Mouse (Mus musculus) embryo, embryonic 11 days (tissue): Measurements from ENCODE around the gene Sik3.
"Not testable (repeated sequence)": the region's sequence is repeated elsewhere in the genome, so short reads cannot be mapped to it uniquely, and the experiment has no call there.

Source experiments
- DNase-seq: peaks from one replicate; pipeline ENCODE4 v3.0.0-alpha.2; 2015

The Sik3 gene

DNA sequence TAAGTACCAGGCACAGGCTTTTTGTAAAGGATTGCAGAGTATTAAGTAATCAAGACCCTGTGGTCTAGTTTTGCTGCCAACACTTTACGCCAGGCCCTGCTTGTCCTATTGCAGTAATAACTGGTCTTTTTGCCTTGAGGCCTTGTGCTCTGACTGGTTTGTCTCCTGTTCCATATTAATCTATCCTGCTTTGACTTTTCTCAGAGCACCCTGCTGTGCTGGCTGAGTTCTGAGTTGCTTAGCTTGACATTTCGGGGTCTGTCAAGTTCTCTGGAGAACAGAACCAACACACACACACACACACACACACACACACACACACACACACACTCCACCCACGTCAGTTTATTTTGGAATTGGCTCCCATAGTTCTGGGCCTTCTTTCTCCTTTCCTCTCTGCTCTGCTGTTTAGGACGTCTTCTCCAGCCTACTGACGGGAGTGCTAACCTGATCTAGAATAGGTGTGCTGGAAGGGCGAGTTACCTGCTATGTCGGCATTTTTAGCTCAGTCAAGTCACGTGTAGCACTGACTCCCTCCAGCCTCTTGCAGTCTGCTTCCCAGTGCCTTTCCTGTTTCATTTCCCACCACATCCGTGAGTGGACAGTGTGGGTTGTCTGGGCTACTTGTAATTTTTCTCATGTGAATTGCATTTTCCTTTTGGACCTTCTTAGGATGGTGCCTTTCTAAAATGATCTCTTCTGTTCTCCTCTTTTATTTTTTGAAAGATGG lies 49.2 kb downstream of the Sik3 start:
- no peak for DNase-seq

- no peak for DNase-seq
Observed at GRCm38 (mm10) chr9:46064331-46064730, 51.7 kb downstream of the Sik3 start.

DNA sequence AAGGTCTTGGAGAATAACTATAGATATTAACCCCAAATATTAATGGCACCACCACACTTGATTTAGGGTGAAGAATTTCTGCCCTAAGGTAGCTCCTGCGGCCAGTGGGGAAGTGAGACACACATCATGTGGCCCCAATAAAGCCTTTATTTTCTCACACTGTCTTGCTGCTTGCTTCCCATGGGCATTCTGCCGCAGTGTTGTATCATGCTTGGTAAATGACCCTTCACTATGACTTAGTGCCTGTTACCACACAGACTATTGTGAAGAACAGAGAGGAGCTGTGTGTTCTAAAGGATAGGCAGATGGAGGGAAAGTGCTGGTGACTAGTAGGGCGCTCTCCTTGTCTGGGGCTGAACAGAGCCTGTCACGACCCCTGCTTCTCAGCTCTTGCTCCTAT lies 54.1 kb downstream of the Sik3 start:
- DNase-seq: no peak

DNA sequence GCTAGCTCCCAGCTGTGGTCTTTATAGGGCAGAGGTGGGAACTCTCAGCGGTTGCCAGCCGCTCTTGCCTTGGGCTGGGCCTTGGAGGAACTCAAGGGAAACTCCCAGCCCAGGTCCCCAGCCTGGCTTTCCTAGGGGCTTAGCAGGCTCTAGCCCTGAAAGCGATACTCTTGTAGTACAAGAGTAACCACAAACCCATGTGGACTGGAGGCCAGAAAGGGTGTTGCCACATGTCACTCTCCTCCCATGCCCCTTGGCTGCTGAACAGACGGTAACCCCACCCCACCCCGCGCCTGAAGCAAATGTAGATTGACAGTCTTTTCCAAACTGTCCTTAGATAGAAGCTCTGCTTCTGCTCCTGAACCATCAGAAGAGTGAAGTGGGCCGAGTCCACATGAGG lies 55.1 kb downstream of the Sik3 start:
- DNase-seq: peak; percentile 43

DNA sequence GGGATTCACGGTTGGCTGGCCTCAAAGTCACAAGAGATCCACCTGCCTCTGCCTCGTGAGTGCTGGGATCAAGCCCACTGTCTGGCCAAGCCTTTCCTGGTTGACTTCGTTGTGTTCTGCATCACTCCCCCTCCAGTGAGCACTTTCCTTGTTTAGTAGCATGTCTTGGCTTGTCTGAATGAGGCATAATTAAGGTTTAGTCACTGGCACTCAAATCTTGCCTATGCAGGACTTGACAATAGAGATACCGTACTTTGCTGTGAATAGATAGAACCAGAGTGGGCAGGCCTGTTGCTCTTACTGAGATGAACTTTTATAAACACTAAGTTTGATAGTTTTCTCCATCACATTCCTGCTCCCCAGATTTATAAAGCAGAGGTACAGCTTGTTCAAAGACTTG lies 56.4 kb downstream of the Sik3 start:
- DNase-seq: no peak

- no peak for DNase-seq
Observed at GRCm38 (mm10) chr9:46072101-46072835, 59.6 kb downstream of the Sik3 start.

DNA sequence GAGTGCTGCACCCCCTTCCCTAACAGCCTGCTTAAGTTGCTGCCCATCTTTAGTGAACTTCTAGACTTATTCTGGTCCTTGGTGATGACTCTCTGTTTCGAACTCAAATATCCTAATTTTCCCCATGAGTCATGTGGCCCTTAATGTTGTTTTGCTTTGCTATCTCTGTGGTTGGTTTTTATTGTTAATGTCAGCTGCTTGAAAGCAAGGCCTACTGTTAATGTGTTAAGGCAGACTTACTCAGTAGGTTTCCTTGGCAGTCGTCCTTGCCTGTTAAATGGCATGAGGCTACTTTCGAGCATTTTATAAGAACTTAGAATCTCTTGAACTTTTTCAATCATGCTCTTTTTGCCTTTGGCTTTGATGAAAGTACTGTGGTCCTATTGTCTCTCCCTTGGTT lies 60.8 kb downstream of the Sik3 start:
- DNase-seq: no peak

DNA sequence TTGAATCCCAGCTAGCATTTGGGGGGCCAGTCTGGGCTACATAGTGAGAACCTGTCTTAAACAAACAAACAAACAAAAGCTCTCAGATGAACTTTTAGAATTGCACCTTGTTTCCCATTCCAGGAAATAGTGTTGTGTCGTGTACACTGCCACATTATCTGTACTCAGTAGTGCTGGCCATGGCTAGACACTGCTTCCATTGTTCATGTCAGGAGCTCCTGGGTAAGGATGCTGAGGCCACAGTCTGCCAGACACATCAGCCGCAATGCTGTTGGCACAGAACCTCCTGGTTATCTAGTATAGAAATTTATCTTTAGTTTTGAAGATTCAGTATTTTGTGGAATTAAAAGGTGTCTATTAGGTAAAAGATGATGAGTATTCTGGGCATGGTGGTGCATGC lies 63.0 kb downstream of the Sik3 start:
- no peak for DNase-seq

DNA sequence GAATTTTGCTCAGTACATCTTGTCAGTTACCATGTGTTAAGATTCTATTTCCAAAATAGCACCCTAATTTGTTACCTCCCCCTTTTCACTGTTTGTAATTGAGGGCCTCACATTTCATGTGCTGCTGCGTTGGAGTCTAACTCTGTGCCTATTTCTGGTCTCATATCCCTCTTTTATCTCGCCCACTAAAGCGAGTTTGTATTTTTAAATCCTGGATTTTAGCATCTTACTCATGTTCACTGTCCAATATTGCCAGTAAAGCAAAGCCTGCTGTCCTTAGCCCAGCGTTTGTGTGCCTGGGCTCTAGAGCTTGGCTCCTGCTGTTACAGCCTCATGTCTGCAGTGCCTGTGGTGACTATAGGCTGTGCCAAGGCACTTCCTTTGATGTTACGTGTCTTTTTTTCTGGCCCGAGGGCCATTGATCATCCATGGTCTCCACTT lies 69.8 kb downstream of the Sik3 start:
- DNase-seq: no peak

DNA sequence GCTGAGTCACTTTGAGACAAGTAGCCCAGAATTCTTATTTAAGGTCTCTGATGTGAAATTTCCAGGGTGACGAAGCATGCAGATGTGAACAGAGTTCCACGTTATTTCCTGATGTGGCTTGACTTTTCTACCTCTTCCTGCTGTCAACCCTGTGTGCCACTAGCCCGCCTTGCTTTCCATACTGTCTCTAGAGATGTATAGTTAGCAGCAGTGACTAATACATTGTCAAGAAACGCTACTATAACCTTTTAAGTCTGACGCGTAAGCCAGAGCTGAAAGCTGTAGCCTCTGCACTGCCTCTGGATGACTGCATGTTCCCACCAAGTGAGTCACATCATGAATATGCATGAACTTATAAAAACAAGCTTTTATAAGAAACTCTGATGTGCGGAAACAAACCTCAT lies 70.9 kb downstream of the Sik3 start:
- DNase-seq: no peak

GRCm38 (mm10) chr9:46085898-46086297 lies 73.3 kb downstream of the Sik3 start:
- DNase-seq: no peak

- no peak for DNase-seq
Observed at GRCm38 (mm10) chr9:46086826-46087225, 74.2 kb downstream of the Sik3 start.

DNA sequence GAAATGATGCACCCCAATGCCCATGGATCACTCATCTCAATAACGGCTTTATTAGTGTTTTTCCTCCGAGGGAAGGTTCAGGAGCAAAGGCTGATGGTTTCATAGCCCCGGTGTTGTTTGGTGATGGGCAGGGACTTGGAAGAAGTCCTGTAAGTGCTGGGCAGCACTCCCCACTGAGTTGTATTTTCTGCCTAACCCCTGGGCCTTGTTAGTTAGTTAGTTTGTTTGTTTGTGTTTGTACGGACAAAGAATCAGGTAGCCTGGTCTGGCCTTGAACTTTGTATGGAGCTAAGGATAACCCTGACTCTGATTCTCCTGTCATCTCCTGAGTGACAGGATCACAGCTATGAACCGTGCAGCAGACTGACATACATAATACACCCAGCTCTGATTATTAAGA lies 74.8 kb downstream of the Sik3 start:
- no peak for DNase-seq

- DNase-seq: no peak
Observed at GRCm38 (mm10) chr9:46088722-46089121, 76.1 kb downstream of the Sik3 start.

DNA sequence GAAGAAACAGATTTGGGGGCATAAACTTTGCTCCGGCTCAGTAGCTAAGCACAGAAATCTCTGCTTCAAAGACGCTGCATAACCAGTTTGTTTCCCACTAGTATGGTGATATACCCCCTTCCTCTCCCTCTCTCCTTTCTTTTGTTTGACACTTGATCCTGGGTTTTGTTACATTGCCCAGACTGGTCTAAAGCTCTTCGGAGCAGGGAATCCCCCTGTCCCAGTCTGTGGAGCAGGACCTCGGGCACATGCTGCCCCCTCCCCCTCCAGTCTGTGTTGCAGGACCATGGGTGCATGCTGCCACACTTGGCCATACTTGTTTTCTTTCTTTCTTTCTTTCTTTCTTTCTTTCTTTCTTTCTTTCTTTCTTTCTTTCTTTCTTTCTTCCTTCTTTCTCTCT lies 77.4 kb downstream of the Sik3 start:
- DNase-seq: no peak

DNA sequence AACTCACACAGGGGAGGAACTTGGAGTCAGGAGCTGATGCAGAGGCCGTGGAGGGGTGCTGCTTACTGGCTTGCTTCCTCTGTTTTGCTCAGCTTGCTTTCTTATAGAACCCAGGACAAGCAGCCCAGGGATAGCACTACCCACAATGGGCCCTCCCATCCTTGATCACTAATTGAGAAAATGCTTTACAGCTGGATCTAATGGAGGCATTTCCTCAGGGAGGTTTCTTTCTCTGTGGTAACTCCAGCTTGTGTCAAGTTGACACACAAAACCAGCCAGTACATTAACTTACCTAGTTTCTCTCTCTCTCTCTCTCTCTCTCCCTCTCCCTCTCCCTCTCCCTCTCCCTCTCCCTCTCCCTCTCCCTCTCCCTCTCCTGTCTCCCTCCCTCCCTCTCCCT lies 78.5 kb downstream of the Sik3 start:
- DNase-seq: not testable (repeated sequence)

- DNase-seq: no peak
Observed at GRCm38 (mm10) chr9:46092633-46093032, 80.0 kb downstream of the Sik3 start.

DNA sequence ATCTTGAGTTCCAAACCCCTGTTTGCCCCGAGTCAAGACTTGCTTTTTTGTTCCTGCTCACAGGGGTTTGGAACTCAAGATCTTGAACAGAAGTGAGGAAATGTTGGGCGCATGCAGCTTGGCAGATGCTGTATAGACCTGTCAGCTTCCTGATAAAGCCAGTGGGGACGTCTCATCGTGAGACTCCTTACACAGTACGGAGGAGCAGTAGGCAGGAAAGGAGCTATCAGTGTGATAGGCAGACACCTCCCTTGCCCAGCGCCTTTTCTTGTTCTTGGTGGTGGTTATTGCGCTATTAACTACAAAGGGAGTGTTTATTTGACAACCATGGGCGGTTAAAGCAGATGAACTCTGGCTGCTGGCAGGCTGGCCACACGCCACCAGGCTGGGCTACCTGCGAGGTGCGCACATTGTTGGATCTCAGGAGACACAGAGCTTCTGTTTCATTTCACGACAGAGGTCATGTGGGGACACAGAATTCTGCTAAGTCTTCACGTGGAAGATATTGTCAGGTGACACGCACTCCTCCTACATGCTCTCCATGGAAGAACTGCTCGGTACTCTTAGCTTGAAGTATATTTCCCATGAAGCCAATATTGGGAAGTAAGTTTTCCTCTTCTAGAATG lies 85.9 kb downstream of the Sik3 start:
- DNase-seq: no peak

DNA sequence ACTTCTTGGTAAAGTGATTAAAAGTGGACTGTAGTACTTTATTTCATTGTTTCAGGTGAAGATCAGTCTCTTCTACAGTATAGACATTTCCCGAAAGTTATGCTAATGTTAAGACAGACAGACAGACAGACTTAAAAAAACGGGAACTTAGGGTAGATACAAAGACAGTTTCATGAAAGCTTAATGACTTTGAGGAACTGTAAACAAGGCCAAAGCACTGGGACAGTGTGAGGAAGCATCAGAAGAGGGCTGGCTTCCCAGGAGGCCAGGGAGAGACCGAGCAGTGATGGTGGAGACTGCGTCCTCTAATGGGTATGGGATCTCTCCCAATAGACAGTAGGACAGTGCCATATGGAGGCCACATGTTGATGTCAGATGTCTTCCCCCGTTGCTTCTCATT lies 86.5 kb downstream of the Sik3 start:
- DNase-seq: no peak

DNA sequence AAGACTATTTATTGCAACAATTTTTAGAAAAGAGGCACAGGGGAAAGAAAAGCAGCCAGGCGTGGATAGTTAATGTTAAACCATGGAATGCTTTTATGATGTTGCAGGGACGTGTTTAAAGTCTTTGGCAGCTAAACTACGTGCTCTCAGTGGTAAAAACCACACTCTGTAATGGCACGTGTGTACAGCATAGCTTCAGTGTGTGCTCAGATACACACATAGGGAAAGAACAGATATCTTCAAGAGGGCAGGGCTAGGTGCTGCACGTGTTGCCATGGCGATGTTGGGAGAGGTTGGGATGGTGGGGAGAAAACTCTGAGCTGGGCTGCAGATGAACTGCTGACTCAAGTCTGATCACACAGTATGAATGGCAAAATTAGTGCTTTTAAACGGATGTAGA lies 90.5 kb downstream of the Sik3 start:
- no peak for DNase-seq

GRCm38 (mm10) chr9:46106105-46106504 lies 93.5 kb downstream of the Sik3 start:
- no peak for DNase-seq

DNA sequence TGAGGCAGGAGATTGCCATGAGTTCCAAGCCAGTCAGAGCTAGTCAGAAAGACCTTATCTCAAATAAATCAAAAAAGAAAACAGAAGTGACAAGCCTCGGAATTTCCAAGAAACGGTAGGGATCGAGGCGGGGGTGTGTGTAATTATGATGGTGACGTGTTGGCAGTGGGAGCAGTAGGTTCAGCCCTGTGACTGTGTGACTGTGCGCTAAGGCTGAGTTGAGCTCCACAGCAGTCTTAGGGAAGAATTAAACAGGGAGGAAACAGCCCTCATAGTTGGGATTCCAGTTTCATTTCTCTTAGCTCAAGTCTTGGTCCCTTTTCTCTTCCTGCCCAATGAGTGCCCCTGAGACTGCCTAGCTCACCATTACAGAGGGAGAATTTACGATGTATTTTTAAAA lies 98.0 kb downstream of the Sik3 start:
- DNase-seq: no peak

DNA sequence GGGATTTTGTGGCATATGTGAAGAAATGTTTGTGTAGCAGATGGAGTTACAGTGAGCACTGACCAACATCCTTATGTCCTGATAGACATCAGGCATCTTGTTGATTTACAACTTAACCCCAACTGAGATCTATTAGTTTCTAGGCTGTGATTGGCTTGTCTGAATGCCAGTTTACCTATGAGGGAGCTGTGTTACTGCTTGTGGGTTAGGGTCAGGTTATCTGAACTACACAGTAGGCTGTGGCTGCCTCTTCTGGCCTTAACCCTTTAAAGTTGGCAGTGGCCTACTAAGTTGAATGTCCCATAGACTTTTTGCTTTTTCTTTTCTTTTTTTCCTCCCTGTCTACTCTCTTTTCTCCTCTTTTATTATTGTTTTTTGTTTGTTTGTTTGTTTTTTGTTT lies 98.7 kb downstream of the Sik3 start:
- DNase-seq: no peak

DNA sequence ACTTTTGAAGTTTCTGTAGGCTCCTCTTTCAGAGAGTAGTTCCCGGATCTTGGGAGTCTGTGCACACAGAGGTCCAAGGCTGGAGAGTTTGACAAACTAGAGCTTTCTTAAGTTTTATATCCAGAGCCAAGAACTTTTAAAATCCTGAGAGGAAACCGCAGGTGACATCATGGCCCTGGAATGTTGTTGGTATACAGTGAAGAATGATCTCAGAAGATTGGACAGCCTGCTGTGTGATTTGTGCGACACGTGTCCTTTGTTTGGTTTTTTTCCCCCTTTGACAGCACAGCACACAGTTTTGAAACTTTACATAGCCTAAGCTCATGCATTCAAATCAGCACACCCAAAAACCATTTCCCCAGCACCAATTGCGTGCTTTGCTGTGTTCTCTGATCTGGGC lies 99.6 kb downstream of the Sik3 start:
- DNase-seq: peak; percentile 27
